Mouse (Mus musculus) mouse embryonic stem cell (cell line): ENCODE measurements around the gene Itsn1.

Source experiments
- in situ Hi-C, 2 experiments: fragments of 300-500 bp; cut with MboI; formaldehyde crosslinking; loops; 1 replicate in 1 of 2; 3 replicates in 1 of 2; pipeline ENCODE4 v1.14.3; 2019 to 2020; ENCODE audit warnings: low sequenced_read_pairs in 2 of 2, low pct_unique_long_range_greater_than_20kb in 1 of 2, mixed read lengths in 1 of 2; ENCODE audit not compliant: unreplicated experiment in 1 of 2

Gene Itsn1

GRCm38 (mm10) chr16:91875567-91876344 is 146.7 kb downstream of the Itsn1 start:
- in situ Hi-C loops, result no loop called here

- in situ Hi-C loops, result no loop called here
These were observed 147.4 kb downstream of the Itsn1 start for GRCm38 (mm10) chr16:91876457-91876856.

- in situ Hi-C loops, result no loop called here
These were observed 150.0 kb downstream of the Itsn1 start for GRCm38 (mm10) chr16:91879101-91879500.

GRCm38 (mm10) chr16:91880869-91881767 is 152.0 kb downstream of the Itsn1 start:
- in situ Hi-C loops, result no loop called here

GRCm38 (mm10) chr16:91882168-91882859 is 153.2 kb downstream of the Itsn1 start:
- in situ Hi-C loops, result no loop called here

- in situ Hi-C loops, result no loop called here
These were observed 154.6 kb downstream of the Itsn1 start for GRCm38 (mm10) chr16:91883636-91884035.

- in situ Hi-C loops, result no loop called here
These were observed 155.1 kb downstream of the Itsn1 start for GRCm38 (mm10) chr16:91884196-91884595.

GRCm38 (mm10) chr16:91885389-91886122 is 156.5 kb downstream of the Itsn1 start:
- in situ Hi-C loops, result no loop called here

- in situ Hi-C loops, result no loop called here
These were observed 159.3 kb downstream of the Itsn1 start for GRCm38 (mm10) chr16:91888368-91888767.

- in situ Hi-C loops, result no loop called here
These were observed 160.8 kb downstream of the Itsn1 start for GRCm38 (mm10) chr16:91889831-91890230.

- in situ Hi-C loops, result no loop called here
These were observed 162.1 kb downstream of the Itsn1 start for GRCm38 (mm10) chr16:91891218-91891617.

GRCm38 (mm10) chr16:91896426-91896830 is 167.3 kb downstream of the Itsn1 start:
- in situ Hi-C loops, result no loop called here

- in situ Hi-C loops, result no loop called here
These were observed 170.1 kb downstream of the Itsn1 start for GRCm38 (mm10) chr16:91898850-91899848.

- in situ Hi-C loops, result loop anchor here in 1 of 2 experiments (25.0 kb wide), 2 partner anchors 188 to 388 kb away; no protein-coding TSS in a partner anchor
These were observed 171.2 kb downstream of the Itsn1 start for GRCm38 (mm10) chr16:91900274-91900673.

- in situ Hi-C loops, result loop anchor here in 1 of 2 experiments (25.0 kb wide), 2 partner anchors 192 to 392 kb away; no protein-coding TSS in a partner anchor
These were observed 174.9 kb downstream of the Itsn1 start for GRCm38 (mm10) chr16:91903801-91904506.

- in situ Hi-C loops, result loop anchor here in 1 of 2 experiments (25.0 kb wide), 2 partner anchors 193 to 393 kb away; no protein-coding TSS in a partner anchor
These were observed 176.2 kb downstream of the Itsn1 start for GRCm38 (mm10) chr16:91905127-91905860.
